Mouse (Mus musculus) layer of hippocampus, postnatal 25 days (tissue): Measurements from ENCODE around the gene Trim59. TPM values are rescaled to one million over a fixed set of nuclear protein-coding genes. Genes with fewer than 3 reads are reported as not detected.
A peak's percentile ranks its signal among the peaks of the same experiment; 100 is the strongest.
"Not testable (repeated sequence)": the region's sequence is repeated elsewhere in the genome, so short reads cannot be mapped to it uniquely, and the experiment has no call there.

Experiments used
- DNase-seq, 2 experiments: peaks; one replicate each; pipeline ENCODE4 v3.0.0; 2022; ENCODE audit warnings: mixed read lengths in 2 of 2, low spot score in 1 of 2; ENCODE audit errors: extremely low spot score in 1 of 2
- total RNA-seq, 2 experiments: library from RNA; stranded (reverse); gene quantifications; 2 replicates each; pipeline ENCODE4 v1.2.3; 2021

Gene Trim59
- 10 to 100 TPM; 13.0 to 14.6 TPM for total RNA-seq

DNA sequence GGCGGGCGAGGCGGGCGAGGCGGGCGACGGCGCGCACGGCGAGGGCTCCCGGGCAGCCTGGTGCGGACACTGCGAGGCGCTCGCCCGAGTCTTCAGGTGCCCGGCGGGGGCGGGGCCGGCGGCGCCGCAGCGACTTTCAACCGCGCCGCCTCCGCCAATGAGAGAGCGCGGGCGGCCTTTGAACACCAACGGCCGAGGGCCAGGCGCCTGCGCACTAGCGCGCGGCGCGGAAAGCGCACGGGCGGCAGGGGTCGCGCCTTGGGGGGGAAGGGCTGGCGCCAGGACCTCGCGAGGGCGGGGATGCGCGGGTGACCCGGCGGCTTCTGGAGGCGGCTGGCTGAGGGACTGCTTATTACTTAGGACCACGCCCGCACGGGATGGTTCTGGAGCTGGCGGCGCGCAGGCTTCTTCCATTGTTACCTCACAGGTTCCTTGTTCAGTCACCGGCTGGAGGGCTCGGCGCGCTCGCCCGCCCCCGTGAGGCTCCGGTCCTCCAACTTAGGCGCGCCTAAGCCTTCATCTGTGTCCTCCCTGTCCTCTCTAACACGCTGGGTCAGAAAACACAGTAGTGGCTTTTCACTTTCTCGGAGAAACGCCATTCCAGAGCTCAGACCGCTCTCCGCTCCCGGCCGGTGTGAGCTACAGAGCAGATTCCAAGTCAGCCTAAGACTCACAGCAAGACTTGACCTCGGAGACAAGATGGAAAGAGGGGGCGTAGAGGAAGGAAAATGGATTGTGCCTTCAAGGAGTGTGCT, at the start of gene Trim59:
Trim59 (minus strand) TSS at position 111 of the 755 bp plus-strand sequence.
- DNase-seq: peak; percentile 73 to 84

DNA sequence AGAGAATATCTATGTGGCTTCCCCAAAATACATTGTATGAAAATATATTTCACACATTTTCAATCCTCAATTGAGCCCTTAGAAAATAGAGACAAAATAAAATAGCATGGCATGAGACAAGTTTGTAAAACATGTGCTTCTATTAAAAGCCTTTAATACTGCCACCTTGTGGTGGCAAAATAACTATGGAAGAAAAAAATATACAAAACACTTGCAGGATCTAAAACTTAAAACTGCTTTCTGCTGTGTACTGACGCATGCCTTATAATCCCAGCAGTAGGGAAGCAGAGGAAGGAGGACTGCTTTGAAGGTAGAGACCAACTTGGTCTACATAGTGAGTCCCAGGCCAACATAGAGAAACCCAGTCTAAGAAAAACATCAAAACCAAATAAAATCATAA, 19.4 kb upstream of the Trim59 start:
- no peak for DNase-seq

DNA sequence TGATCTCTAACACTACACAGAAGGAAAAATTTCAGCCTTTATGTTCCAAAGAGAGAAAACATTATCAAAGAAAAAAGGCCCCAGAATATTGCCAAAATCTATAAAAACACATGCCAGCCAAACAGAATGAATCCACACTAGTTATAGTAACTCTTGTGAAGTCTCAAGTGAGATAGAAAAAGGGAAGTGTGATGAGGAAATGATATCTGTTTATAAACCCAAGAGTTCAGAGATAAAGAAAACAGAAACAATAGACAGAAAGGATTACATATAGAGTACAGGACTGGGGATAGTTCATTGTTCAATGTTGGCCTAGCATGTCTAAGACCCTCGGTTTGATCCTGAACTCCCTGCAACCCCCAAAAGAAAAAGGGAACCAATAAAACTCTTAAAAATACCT, 18.2 kb upstream of the Trim59 start:
- DNase-seq: no peak

DNA sequence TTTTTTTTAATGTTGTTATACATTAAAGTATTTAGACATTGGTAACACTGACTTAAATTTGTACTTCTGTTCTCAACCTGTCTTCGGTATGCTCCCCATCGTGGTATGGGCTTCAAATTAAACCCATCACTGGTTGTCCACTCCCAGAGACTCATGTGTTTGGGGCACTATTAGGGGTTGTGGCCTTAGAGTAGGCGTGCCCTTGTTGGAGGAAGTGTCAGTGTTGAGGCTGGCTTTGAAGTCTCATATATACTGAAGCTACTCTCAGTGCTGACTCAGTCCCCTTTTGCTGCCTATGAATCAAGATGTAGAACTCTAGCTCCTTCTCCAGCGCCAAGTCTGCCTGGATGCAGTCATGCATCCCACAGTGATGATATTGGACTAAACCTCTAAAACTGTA, 16.1 kb upstream of the Trim59 start:
- no peak for DNase-seq

DNA sequence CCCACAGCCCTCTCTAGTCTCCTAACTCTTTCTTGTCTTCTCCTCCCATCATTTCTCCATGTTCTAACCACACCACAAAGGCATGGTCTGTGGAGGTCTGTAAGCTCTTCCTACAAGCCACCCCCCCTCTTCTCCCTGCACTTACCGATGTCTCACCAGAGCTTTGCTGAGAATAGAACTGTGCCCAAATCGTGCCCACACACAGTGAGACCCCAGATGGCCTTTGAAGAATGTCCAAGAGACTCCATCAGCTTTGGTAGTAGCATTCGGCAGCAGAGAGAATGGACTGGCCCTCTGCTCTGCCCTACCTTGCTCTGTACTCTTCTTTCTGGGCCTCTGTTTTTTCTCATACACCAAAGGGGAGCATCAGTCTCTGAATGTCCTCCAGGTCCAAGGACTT, 11.3 kb upstream of the Trim59 start:
- DNase-seq: no peak

DNA sequence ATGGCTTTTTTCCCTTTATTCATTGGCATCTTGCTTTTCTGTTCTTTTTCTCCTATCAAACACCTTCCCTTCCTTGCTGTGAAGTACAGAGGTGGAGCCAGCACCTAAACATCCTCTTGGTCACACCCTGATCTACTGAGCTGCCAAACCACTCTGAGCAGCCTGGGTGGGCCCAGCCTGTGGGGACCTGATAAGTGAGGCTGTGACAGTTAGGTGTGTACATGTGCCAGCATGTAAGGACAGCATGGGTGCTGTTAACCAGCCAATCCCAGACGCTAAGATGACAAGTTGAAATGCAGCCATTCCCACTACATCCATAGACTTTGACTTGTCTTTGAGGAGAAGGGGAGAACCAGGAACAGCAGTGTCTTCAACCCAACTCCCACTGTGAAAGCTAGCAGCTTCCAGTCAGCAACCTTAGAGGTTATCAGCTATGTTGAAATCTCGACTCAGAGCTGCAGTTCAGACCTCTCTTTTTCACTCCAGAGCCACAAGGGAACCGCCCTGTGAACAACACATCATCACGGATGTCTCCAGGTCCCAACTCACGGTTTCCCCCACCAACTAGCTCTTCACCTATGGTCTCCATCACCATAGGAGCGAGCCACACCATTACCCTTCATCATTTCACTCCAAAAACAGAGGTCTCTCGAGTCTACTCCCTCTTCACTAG, 10.3 kb upstream of the Trim59 start:
- no peak for DNase-seq

DNA sequence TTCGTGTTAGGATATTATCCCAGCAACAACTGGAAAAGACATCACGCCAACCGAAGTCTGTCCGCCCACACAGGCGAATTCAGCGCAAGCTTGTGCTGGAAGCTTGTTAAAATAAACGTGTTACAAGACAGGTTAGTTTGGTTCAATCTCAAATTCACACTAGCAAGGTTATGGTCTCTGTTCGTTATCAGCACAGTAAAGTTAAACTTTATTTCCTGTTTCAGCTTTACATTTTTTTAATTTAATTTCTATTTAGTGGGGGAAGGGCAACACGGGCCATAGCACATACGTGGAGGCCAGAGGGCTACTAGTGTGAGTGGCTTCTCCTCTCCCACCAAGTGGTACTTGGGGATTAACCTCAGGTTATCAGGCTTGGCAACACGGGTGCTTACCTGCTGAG, 7.3 kb upstream of the Trim59 start:
- DNase-seq: no peak

DNA sequence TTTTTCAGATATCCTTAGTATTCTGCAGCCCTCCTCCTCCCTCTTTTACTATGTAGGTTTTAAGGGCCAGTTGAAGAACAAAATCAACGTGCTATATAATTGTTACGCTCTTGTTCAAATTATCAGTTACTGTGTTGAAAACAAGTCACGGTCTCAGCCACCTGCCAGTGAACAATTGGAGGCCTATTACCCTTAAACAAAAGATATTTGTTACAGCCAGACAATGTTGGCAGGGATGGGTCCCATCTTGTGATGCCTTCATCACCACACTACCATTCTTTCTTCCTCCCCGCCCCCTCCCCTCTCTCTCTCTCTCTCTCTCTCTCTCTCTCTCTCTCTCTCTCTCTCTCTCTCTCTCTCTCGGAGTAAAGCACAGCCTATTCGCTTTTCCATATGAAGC, 4.5 kb upstream of the Trim59 start:
- no peak for DNase-seq

DNA sequence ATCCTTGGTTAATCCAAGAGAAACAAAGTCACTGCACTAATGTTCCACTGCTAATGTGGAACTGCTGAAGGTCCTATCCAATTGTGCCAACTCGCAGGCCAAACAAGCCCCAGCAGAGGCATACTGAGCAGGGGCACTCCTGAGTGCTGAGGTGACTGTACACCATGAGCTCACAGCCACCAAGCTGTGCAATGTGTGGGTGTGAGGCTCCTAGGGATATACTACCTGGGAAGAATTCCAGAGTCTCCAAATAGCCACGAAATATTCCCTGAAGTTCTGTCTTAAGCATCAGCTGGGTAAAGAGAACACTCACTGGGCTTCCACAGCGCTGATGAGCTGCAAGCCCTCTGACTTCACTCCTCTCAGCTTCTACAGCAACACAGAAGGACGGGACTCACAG, 3.1 kb upstream of the Trim59 start:
- DNase-seq: no peak

DNA sequence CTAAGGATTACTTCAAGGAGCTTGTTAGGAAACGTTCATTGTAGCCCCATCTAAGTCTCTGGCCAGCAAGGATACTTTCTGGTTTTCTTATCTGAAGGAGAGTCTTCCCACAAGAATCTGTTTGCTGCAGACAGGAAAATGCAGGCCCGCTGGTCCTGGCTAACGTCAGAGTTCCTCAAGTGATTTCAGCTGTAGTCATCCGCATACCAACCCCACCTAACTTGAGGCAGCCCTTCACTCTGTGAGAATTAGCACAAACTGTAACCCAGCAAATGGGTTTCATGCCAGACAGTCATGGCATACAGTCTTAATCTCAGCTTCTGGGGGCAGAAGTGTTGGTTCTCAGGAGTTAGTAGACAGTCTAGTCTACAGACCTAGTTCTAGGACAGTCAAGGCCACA, 2.0 kb upstream of the Trim59 start:
- no peak for DNase-seq

DNA sequence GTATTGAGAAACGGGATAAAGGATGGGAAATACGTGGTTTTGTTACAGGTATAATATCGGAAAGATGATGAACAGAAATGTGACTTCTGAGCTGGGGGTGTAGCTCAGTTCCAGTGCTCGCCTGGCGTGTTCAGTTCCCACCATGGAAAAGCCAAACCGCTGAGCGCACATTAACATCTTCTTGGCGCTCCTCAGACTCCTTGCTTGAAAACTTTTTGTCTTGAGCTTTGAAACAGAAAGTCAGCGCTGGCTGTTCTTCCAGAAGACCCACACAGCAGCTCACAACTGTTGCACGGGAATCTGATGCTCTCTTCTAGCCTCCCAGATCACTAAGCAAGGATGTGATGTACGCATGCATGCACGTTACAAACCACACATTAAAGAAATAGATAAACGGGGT, 1.2 kb upstream of the Trim59 start:
- DNase-seq: no peak

DNA sequence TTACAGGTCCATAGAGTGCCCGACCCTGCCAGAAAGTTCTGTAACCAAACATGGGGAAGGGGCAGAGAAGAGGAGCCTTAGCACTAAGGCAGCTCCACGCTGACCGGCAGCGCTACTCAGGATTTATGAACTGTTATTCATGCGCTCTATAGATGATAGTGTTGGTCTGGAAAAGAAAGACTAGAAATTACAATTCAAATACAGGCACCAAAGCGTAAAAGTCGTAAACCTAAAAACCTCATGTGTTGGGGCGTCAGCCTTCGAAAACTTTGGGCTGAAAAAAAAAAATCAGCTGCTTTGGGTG, 797 bp upstream of the Trim59 start:
- DNase-seq: no peak

DNA sequence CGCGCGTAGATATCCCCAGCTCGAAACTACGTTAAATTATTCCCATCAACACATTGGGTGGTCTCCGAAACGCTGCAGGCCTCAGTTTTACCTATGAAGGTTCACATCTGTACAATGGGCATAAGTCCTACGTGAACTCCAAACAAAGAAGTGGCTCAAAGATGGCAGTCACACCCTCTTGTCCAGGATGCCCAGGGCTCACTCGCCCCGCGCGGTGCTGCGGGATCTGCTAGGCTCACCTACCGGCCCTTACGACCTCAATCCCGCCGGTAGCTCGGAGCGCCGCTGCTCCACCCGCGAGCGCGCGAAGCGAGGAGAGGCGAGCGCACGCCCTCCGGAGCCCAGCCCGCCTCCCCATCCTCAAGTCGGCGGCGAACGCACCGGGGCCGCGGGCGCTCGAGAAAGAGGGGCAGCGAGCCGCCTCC, 376 bp downstream of the Trim59 start:
- DNase-seq: peak in 1 of 2 experiments; percentile 26

DNA sequence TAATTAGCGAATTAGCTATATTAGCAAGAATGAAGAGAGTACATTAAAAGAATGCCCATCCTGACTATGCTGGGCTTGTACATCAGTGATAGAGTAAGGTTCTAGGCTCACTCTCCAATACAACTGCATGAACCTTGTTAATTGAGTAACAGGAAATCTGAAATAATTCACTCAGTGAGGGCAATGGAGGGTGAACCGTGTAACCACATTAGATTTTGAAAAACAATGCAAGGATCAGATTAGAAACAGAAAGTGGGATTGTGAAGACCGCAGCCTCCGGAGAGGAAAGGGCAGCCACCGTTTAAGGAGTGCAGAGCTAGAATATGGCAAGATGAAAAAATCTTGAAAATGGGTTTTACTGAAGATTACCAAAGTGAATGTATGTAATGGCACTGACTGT, 3.3 kb downstream of the Trim59 start:
- no peak for DNase-seq

DNA sequence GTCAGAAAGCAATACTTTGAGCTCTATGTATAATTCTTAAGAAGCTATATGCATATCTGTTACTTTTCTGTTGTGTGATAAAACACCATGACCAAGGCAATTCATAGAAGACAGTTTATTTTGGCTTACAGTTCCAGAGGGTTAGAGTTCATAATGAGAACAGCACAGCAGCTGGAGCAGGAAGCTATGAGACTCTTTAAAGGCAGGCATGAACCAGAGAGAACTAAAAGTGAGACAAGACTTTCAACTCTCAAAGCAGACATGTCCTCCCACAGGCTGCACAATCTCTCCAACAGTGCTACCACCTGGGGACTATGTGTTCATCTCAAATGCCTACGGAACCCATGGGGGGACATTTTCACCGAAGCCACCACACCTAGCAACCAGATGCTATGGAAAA, 4.5 kb downstream of the Trim59 start:
- no peak for DNase-seq

DNA sequence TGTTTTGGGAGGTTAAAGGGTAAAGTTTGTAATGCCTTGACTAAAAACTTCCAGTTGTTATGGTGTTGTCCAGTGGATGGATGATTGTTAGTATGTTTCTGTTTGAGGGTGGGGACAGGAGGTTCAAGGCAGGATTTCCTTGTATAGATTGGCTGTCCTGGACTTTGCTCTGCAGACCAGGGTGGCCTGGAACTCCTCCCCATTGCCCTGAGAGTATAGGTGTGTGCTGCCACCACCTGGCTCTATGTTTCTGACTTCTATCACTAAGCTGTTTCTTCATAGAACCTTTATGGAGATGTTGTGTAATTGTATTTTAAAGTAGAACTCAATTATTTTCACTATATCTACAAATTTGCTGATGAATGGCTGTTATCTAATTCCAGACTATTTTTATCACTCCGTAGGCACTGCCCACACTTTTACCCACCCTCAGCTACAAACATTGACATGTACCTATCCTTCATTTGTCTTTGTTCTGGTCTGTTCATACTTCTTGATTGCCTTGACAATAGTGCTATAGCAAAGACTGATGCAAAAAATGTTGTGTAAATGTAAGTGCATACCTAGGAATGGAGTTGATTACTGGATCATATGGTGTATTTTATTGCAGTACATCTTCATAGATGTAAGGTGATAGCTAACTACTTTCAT, 18.3 kb downstream of the Trim59 start:
- no peak for DNase-seq

DNA sequence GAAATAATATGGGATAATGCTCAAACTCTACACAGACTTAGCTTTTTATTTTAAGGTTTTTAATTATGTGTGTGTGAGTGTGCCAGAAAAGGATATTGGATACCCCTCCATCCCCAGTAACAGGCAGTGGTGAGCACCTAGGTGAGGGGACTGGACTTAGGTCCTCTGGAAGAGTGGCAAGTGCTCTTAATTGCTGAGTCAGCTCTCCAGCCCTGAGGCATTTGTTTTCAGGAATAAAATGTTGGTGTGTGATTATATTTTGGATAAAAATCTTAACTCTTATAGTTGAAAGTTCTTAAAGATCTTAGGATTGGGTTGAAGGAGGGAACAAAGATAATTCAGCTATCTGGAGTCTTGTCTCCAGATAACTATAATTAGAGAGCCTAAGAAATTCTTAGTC, 23.8 kb downstream of the Trim59 start:
- no peak for DNase-seq

DNA sequence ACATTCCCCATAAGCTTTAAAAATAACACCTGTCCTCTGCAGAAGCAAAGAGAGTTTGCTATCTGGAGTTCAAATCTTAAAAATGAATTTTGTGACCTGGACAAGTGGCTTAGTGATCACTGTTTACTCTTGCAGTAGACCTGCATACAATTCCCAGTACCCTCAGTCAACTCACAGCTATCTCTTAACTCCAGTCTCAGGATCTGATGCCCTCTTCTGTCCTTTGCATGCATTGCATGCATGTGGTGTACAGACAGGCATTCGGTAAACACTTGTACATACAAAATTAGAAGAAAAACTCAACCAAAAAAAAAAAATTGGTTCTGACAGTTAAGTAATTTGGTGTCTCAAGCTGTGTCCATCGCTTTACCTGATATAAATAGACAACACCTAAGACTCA, 24.3 kb downstream of the Trim59 start:
- DNase-seq: no peak

DNA sequence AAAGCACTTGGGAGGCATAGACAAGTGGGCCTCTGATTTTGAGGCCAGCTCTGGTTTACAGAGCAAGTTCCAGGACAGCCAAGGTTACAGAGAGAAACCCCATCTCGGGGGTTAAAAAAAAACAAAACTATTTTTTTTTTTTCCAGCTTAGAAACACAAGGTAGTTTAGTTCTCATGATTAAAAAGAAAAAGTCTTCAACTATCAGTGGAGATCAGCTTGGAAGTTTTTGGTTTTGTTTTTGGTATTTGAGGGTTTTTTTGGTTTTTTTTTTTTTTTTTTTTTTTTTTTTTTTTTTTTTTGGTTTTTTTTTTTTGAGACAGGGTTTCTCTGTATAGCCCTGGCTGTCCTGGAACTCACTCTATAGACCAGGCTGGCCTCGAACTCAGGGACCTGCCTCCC, 25.9 kb downstream of the Trim59 start:
- DNase-seq: not testable (repeated sequence)

DNA sequence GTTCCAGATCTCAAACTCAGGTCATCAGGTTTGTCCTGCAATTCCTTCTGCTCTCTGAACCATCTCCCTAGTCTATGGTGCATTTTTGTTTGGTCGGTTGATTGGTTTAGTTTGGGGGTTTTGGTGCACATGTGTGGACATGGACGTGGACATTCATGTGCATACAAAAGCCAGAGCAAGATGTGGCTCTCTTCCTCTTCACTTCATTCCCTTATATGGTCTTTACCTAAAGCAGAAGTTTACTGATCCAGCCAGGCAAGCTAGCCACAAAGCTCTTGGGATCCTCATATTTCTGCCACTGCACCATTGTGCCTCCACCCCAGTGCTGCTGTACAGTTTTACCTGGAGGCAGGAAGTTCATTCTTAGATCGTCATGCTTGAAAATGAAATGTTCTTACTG, 27.4 kb downstream of the Trim59 start:
- DNase-seq: no peak

DNA sequence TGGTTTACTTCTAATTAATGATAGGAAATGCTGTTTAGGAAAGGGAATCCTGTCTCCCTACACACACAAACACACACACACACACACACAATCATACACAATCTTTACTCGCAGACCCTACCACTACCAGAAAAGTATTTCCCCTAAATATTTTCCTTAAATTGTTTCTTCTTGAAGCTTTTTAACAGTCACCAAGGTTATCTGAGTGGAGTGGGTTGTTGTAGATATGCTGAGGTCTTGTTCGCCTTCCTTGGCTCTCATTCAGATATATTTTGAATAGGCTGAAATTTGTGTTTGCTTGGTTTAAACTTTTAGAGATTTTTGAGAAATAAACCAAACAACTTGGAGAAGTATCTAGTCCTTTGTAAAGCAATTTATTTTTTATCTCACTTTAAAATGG, 35.7 kb downstream of the Trim59 start:
- DNase-seq: no peak

DNA sequence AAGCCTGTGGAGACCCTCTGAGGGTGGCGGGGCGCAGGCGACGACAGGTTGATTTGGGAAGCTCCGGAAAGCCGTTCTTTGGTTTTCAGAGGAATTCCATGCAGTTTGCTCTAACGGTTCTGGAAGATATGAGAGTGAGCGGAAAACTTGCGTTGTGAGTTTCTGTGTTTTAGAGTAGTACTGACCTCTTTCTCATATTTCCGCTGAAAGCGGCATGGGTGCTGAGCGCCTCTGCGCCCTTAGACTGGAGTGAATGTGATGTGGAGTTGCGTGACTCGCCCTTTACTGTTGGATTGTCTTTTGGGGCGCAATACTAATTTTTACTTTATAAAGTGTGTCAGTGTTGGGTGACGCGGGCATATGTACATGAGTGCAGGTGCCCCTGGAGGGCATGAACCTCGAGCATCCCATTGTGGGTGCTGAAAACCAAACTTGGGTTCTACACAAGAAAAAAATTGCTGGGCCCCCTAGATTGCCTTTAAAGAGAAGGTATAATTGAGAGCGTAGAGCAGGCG, 38.3 kb downstream of the Trim59 start:
- no peak for DNase-seq
